Mouse (Mus musculus) limb, embryonic 12.5 days (tissue): ENCODE measurements at regions not wholly inside any gene's neighbourhood (a gene's known extent, or its start where the extent isn't known, plus 50 kb on each side); places are given as distances from the start of the nearest gene placed in this dataset.

ENCODE experiments used
- ATAC-seq: fragments of 200-750 bp; cut with Nextera tagmentation; 2 replicates; pipeline ENCODE4 v1.8.0; 2017; ENCODE audit warnings: low read depth, moderate TSS enrichment; ENCODE audit not compliant: insufficient number of reproducible peaks, insufficient read depth, low FRiP score, low TSS enrichment
- H3K27ac ChIP-seq: fragments of 300-500 bp; sonication (generic); 2 replicates; pipeline ENCODE4 v1.5.1; 2016; ENCODE audit warnings: mild to moderate bottlenecking, moderate library complexity
- H3K27me3 ChIP-seq: fragments of 300-500 bp; sonication (generic); 2 replicates; pipeline ENCODE4 v1.6.1; 2016; ENCODE audit warnings: mild to moderate bottlenecking, moderate library complexity
- H3K36me3 ChIP-seq: fragments of 300-500 bp; sonication (generic); 2 replicates; pipeline ENCODE4 v1.6.1; 2016; ENCODE audit warnings: mild to moderate bottlenecking, moderate library complexity
- H3K4me1 ChIP-seq: fragments of 300-500 bp; sonication (generic); replicated peaks from 2 replicates; pipeline ENCODE4 v1.6.1; 2016
- H3K4me2 ChIP-seq: fragments of 300-500 bp; sonication (generic); 2 replicates; pipeline ENCODE4 v1.6.1; 2016; ENCODE audit warnings: mild to moderate bottlenecking, moderate library complexity
- H3K4me3 ChIP-seq: fragments of 300-500 bp; sonication (generic); replicated peaks from 2 replicates; pipeline ENCODE4 v1.5.1; 2016; ENCODE audit warnings: mild to moderate bottlenecking
- H3K9ac ChIP-seq: fragments of 300-500 bp; sonication (generic); replicated peaks from 2 replicates; pipeline ENCODE4 v1.6.1; 2016; ENCODE audit warnings: mild to moderate bottlenecking, moderate library complexity
- H3K9me3 ChIP-seq: fragments of 300-500 bp; sonication (generic); 2 replicates; pipeline ENCODE4 v1.6.1; 2016; ENCODE audit warnings: mild to moderate bottlenecking, moderate library complexity
- WGBS: fragments of 180-500 bp; shearing (Covaris S2); methylation state at CpG from one replicate; pipeline ENCODE4 v1.1.7; 2016; 5-methylcytosine and 5-hydroxymethylcytosine counted together

DNA sequence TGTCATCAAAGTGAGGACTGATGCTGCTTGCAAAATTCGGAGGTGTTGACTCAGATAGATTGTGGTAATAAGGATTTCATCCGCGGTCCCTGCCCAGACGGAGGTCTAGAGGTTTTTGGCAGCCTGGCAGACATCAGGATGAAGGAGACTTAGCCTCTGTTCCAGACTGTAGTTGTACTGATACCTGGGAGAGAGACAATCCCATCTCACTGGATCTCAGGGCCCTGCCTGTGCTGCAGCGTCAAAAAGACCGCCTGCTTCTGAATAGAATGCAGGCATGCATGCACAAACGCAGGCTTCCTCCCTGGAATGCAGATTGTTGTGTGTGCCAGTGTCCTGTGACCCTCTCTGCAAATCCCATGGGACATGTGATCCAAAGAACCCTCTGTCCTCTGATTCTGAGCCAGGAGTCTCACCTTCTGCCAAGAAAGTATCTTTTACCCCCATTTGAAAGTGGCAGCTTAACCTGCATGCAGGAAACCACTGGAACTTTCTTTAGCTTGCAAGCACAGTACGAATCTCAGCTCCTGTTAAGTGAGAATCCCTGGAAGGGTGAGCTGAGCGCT is 155.2 kb downstream of the Syk start:
- WGBS = 72% methylated on average over 9 of the region's 9 CpGs
- Histone ChIP-seq H3K9me3 (no peaks in the 10 kb centered on the region), H3K4me3 (no peak overlapping the region), H3K4me1 (peaks cover 8% of the 10 kb centered on the region; the same call in 1 of the 2 replicates), H3K27ac (no peak overlapping the region), H3K9ac (no peak overlapping the region), H3K36me3 (no peaks in the 10 kb centered on the region), H3K27me3 (no peaks in the 10 kb centered on the region), H3K4me2 (no peak overlapping the region)
- ATAC-seq = no peak

DNA sequence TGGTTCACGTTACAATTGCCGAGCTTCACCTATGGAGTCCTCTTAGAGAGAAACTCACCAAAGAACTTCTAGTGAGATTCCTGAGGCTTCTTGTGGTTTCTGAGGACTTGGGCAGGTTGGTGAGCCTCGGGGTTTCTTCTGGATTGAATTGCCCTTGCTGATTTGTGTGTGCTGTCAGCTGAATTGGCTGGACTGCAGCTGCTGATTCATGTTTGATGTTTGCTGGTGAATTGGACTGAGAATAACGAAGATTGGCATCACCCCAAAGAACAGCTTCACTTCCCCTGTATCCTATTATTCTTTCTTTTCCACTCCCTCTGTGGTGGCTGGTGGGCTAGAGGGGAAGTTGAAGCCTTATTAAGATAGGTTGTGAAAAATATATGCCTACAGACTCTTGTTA is 158.4 kb downstream of the Syk start:
- no peak overlapping the region for H3K27ac ChIP-seq
- H3K9me3 ChIP-seq = no peaks in the 10 kb centered on the region
- H3K4me1 ChIP-seq = peaks cover under 1% of the 10 kb centered on the region; the same call in 1 of the 2 replicates
- H3K9ac ChIP-seq = no peak overlapping the region
- H3K4me3 ChIP-seq = no peak overlapping the region
- no peaks in the 10 kb centered on the region for H3K27me3 ChIP-seq
- 83% methylated on average over 4 of the region's 4 CpGs for WGBS
- no peaks in the 10 kb centered on the region for H3K36me3 ChIP-seq
- H3K4me2 ChIP-seq = no peak overlapping the region
- no peak for ATAC-seq

DNA sequence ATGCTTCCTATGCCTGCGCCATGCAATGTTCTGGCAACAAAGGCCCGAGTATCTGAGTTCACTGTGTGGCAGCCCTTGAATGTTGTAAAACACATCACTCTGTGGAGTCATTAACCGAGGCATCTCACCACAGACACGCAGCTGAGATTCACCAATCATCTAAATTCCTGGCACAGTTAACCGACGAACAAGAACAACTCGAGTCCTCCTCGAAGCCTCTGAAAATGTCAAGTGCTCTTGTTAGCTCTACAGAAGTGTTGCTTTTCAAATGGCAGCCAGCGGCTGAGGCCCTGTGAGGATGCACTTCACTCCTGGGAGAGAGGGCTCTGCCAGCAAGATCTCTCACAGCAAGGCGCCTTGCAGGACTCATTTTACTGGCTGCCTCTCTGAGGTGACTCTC is 173.0 kb downstream of the Syk start:
- Histone ChIP-seq H3K9me3 (no peaks in the 10 kb centered on the region), H3K9ac (no peak overlapping the region), H3K27me3 (no peaks in the 10 kb centered on the region; the same call in 1 of the 2 replicates), H3K4me3 (no peak overlapping the region), H3K4me2 (no peak overlapping the region), H3K4me1 (no peaks in the 10 kb centered on the region), H3K27ac (no peak overlapping the region), H3K36me3 (no peaks in the 10 kb centered on the region)
- no peak for ATAC-seq
- 70% methylated on average over 10 of the region's 10 CpGs for WGBS

DNA sequence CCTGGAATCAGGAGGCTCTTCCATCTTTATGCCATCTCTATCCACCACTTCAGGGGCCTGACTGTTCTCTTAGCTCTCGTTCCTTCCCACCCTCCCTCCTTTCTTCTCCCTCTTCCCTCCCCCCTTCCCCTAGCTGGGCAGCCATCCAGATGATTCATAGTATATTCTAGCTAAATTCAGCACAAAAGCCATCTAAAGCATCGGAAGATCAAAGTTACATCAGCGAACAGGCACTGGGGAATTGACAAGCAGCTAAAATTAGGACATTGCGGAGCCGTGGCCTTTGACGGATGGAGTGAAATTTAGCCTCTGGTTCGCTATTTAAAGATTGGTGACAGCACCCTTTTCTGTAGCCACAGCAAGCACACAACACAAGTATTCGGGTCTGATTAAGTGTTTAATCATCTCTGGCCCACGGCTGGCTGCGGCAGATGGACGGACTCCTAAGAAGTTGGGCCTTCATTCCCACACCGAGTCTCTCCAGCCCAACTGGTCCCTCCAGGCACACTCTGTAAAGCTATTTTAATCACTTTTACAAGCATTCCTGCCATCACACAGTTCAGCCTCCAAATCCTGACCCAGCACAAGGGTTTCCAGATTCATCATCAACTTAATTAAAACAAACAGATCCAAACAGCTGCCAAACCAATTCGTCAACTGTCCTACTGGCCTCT is 163.8 kb downstream of the Auh start:
- Histone ChIP-seq H3K4me2 (peak overlapping the region; percentile 27; the same call in 1 of the 2 replicates), H3K4me3 (no peak overlapping the region), H3K27ac (no peak overlapping the region), H3K9me3 (no peaks in the 10 kb centered on the region), H3K9ac (no peak overlapping the region), H3K36me3 (no peaks in the 10 kb centered on the region), H3K27me3 (no peaks in the 10 kb centered on the region; the same call in 1 of the 2 replicates), H3K4me1 (peaks cover 19% of the 10 kb centered on the region)
- ATAC-seq = no peak
- 13% methylated on average over 13 of the region's 13 CpGs for WGBS

DNA sequence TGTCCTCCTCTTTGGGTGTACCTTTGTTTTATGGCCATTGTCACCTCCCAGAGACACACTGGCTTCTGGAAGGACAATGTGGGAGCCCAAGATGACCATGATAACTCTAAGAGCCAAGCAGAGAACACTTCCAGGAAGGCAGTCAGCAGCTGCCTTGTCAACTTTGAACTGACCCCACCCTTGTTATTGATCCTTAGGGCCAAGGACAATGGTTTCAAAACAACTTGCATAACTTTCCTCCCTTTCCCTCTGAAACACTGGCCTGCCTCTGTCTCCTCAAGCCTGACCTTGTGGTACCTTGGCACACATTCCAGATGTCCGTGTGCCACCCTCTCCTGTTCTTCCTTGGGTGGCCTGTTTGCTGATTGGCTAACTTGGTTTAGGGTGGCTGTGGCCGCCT is 163.2 kb downstream of the Auh start:
- H3K27ac ChIP-seq = no peak overlapping the region
- H3K27me3 ChIP-seq = no peaks in the 10 kb centered on the region
- no peak overlapping the region for H3K4me3 ChIP-seq
- no peak for ATAC-seq
- H3K9ac ChIP-seq = no peak overlapping the region
- no peaks in the 10 kb centered on the region for H3K36me3 ChIP-seq
- 62% methylated on average over 2 of the region's 2 CpGs for WGBS
- no peaks in the 10 kb centered on the region for H3K9me3 ChIP-seq
- H3K4me2 ChIP-seq = no peak overlapping the region; the same call in 1 of the 2 replicates
- peaks cover 19% of the 10 kb centered on the region for H3K4me1 ChIP-seq

DNA sequence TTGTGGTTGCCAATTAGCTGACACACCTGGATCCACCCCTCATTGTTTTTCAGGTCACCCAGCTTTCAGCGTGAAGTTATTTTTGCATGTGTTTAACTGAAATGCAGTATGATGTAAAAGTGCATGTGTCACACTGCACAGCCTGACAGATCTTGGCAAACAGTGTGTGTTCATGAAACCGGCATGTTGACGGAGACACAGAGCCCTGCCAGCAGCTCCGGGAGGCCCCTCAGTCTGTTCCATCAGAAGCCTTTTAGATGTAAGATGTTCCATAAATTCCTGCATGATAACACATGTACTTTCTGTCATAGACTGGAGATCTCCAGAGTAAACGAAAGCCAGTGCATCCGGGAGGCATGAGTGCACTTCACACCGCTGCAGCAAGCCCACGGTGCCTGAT is 159.5 kb downstream of the Auh start:
- WGBS = 94% methylated on average over 8 of the region's 8 CpGs
- H3K9ac ChIP-seq = no peak overlapping the region
- no peak for ATAC-seq
- no peak overlapping the region for H3K4me3 ChIP-seq
- no peak overlapping the region for H3K4me2 ChIP-seq
- H3K27me3 ChIP-seq = no peaks in the 10 kb centered on the region
- H3K36me3 ChIP-seq = no peaks in the 10 kb centered on the region
- no peaks in the 10 kb centered on the region for H3K9me3 ChIP-seq
- no peak overlapping the region for H3K27ac ChIP-seq
- peaks cover 16% of the 10 kb centered on the region for H3K4me1 ChIP-seq

DNA sequence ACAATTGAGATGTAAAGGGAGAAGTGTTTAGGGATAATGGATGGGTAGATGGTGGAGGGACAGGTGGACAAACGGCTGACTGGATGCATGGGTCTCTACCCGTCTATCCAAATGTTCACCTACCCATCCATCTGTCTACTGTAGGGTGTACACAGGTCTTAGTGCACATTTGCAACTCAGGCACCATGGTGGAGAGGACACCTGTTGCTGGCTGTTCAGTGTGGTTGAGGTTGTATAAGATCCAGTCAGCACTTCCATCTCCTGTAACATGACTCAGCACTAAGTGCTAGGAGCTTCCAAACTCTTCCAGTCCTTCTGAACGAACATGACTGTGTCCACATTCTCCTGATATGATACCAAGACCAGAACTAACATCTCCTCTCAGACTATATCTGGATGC is 158.0 kb downstream of the Auh start:
- peaks cover under 1% of the 10 kb centered on the region for H3K4me1 ChIP-seq
- no peak overlapping the region for H3K27ac ChIP-seq
- ATAC-seq = no peak
- H3K9ac ChIP-seq = no peak overlapping the region
- H3K4me2 ChIP-seq = no peak overlapping the region
- H3K36me3 ChIP-seq = no peaks in the 10 kb centered on the region
- H3K4me3 ChIP-seq = no peak overlapping the region
- no peaks in the 10 kb centered on the region for H3K9me3 ChIP-seq
- 89% methylated on average over 3 of the region's 3 CpGs for WGBS
- no peaks in the 10 kb centered on the region for H3K27me3 ChIP-seq

DNA sequence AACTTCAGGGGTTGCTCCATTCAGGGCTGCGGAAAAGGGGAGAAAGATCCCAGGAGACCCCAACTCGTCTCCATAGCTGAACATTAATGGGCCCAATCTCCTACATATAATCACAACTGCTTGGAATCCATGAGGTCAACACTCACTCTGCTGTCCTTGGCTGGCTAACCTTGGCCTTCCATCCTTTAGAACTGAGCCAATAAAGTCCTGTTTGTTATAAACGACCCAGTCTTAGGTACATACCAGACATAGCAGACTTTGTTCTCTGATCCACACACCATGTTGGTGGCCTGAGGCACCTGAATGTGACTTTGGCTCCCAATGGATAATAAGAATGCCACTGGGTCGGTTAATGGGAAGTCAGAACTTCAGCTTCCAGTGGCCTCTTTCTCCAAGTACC is 157.4 kb downstream of the Auh start:
- Histone ChIP-seq H3K36me3 (no peaks in the 10 kb centered on the region), H3K4me1 (no peaks in the 10 kb centered on the region), H3K27me3 (no peaks in the 10 kb centered on the region), H3K4me3 (no peak overlapping the region), H3K27ac (no peak overlapping the region), H3K9ac (no peak overlapping the region), H3K9me3 (no peaks in the 10 kb centered on the region), H3K4me2 (no peak overlapping the region)
- no peak for ATAC-seq
- WGBS = 62% methylated on average over 4 of the region's 4 CpGs

DNA sequence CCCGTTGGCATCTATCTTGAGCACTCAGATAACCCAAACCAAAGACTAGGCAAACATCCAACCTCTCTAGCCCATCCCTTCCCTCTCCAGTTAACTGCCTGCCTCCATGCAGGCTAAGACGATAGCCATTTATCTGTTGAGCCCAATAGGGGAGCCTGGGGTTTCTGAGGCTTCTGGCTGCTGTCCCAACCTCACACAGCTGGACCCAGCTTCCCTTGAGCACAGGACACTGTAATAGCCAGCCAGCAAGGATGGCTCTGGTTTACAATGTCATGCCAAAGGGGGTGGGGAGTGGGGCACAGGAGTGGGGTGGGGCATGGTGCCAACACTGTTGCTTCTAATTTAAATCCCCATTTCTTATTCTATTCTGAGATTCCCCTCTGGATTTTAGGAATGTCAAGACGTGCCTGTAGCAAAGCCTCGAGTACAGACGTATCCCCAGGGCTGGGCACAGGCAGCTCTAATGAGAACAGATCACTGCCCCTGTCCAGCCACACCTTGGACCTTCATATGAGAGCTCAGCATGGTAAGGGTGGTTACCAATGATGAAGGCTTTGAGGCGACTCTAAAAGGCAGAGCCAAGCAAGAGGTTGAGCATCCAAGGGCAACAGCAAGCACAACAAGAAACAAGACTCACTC is 152.0 kb downstream of the Auh start:
- no peaks in the 10 kb centered on the region for H3K27me3 ChIP-seq
- H3K9me3 ChIP-seq = no peaks in the 10 kb centered on the region
- H3K9ac ChIP-seq = no peak overlapping the region
- H3K36me3 ChIP-seq = no peaks in the 10 kb centered on the region
- WGBS = 71% methylated on average over 6 of the region's 6 CpGs
- no peak overlapping the region for H3K4me3 ChIP-seq
- no peak for ATAC-seq
- H3K27ac ChIP-seq = no peak overlapping the region
- peaks cover 9% of the 10 kb centered on the region; the same call in 1 of the 2 replicates for H3K4me1 ChIP-seq
- H3K4me2 ChIP-seq = no peak overlapping the region

DNA sequence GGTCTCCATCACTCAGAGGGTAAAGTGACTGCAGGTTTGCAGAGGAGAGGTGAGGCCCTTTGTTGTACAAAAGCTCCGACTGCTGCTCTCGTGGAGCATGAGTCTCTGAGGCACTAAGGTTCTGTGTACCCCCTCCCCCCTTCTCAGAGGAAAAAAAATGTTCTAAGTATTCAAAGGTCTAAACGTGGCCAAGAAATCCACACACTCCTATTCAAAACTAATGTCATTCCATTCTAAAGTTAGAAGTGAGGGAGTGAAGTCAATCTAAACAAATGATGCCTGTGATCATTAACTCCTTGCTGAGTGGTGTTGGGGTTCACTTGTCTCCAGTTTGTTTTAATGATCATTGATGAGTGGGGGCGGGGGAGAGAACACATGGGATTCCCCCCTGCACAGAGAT is 150.6 kb downstream of the Auh start:
- no peak for ATAC-seq
- Histone ChIP-seq H3K27me3 (no peaks in the 10 kb centered on the region), H3K4me3 (no peak overlapping the region), H3K9me3 (no peaks in the 10 kb centered on the region), H3K4me2 (no peak overlapping the region), H3K27ac (no peak overlapping the region), H3K4me1 (peaks cover 9% of the 10 kb centered on the region; the same call in 1 of the 2 replicates), H3K36me3 (no peaks in the 10 kb centered on the region), H3K9ac (no peak overlapping the region)
- WGBS = 25% methylated on average over 4 of the region's 4 CpGs
